Mouse (Mus musculus) lung, adult 2 months (tissue): ENCODE measurements around the gene Mdga1. TPM values are rescaled to one million over a fixed set of nuclear protein-coding genes. Genes with fewer than 3 reads are reported as not detected.

Experiments
- DNase-seq: peaks from one replicate; pipeline ENCODE4 v3.0.0; 2022
- H3K4me1 ChIP-seq: fragments of 200-500 bp; 2 replicates; pipeline ENCODE4 v1.6.1; 2011; ENCODE audit warnings: low read length; ENCODE audit not compliant: control insufficient read depth, insufficient read depth
- H3K4me3 ChIP-seq: fragments of 200-500 bp; replicated peaks from 2 replicates; pipeline ENCODE3; 2011; ENCODE audit warnings: low read depth, mild to moderate bottlenecking, control low read depth, low read length; ENCODE audit errors: extremely low read depth
- CTCF ChIP-seq: fragments of 200-500 bp; IDR thresholded peaks from 2 replicates; pipeline ENCODE4 v1.5.1; 2011; ENCODE audit warnings: mild to moderate bottlenecking, low read length, control low read depth; ENCODE audit not compliant: insufficient read depth
- POLR2A ChIP-seq: fragments of 200-500 bp; IDR thresholded peaks from 2 replicates; pipeline ENCODE4 v1.6.1; 2011; ENCODE audit warnings: low read depth, mild to moderate bottlenecking, control low read depth, low read length, borderline replicate concordance; ENCODE audit errors: extremely low read depth
- whole genome bisulfite sequencing: fragments of 180-500 bp; shearing (Covaris S2); methylation state at CpG from one replicate; pipeline ENCODE4 v1.1.7; 2018; 5-methylcytosine and 5-hydroxymethylcytosine counted together
- polyA plus RNA-seq: library from polyadenylated mRNA; depleted of rRNA; stranded (reverse); fragments of >200 nt; gene quantifications from 2 replicates; pipeline ENCODE4 v1.2.3, GENCODE M21; 2012

Gene Mdga1
- polyA plus RNA-seq, 1 experiment: 4.4 TPM

DNA sequence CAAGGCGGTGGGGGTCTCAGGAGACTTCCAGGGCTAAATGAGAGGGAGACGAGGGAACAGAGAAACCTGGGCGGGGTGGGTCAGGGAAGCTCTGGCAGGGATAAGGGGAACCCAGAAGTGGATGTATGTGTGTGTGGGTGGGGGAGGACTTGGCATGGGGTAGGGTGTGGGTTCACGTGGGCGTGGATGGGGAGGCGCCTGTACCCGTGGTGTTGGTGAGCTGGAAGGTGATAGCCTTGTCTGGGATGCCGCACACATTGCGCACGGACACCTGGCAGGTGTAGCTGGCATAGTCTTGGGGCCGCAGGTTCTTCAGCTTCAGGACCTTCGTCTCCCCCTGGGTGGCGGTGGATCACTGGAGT lies 120.5 kb downstream of the Mdga1 start:
- no peak overlapping the region for H3K4me3 ChIP-seq
- WGBS: 76% methylated on average over 13 of the region's 13 CpGs
- TF ChIP-seq POLR2A: no peak
- TF ChIP-seq CTCF: no peak
- DNase-seq: no peak
- H3K4me1 ChIP-seq: no peaks in the 10 kb centered on the region

- peak; percentile 72 for DNase-seq
- 38% methylated on average over 17 of the region's 17 CpGs for WGBS
- Histone ChIP-seq H3K4me1 (no peaks in the 10 kb centered on the region), H3K4me3 (no peak overlapping the region)
- TF ChIP-seq POLR2A (no peak), CTCF (peak; percentile 79)
Observed at GRCm38 (mm10) chr17:29848793-29849435, 121.0 kb downstream of the Mdga1 start.

- no peak for TF ChIP-seq CTCF
- no peak for TF ChIP-seq POLR2A
- WGBS: 50% methylated on average over 8 of the region's 8 CpGs
- H3K4me3 ChIP-seq: no peak overlapping the region
- H3K4me1 ChIP-seq: no peaks in the 10 kb centered on the region
- no peak for DNase-seq
Observed at GRCm38 (mm10) chr17:29847291-29847690, 122.6 kb downstream of the Mdga1 start.

DNA sequence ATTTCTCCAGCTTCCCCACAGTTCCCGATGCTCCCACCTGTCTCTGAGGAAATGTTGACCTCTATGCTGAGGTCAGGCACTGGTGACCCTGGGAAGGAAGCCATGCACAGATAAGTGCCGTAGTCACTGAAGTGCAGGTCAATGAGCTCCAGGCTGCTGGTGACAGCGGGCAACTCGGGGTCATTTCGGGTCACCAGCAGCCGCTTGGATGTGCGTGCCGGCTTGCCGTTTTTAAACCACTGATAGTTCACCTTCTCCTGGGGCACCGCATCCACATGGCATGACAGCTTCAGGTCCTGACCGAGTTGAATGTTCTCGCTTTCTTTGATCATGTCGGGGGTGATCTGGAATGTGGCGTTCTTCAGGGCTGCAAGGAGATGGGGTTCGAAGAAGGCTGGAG lies 123.6 kb downstream of the Mdga1 start:
- no peaks in the 10 kb centered on the region for H3K4me1 ChIP-seq
- WGBS: 55% methylated on average over 15 of the region's 15 CpGs
- TF ChIP-seq CTCF: no peak
- TF ChIP-seq POLR2A: no peak
- DNase-seq: no peak
- no peak overlapping the region for H3K4me3 ChIP-seq

DNA sequence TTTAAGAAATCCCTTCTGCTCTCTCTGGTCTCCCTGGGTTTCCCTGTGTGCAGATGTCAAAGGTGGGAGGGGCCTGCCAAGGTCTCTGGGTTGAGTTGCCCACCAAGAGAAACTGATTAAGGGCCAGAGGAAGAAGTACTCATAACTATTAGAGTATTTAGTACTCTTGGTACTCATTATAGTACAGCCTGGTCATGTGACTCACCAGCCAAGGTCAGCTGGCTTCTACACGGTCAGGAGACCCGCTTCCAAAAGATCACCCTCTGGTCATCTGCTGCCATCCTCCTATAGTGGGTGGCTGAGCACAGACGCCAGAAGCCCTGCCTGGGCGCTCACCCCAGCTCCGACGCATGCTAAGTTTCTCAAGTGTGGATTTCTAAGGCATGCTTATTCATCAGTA lies 124.9 kb downstream of the Mdga1 start:
- Histone ChIP-seq H3K4me1 (no peaks in the 10 kb centered on the region), H3K4me3 (no peak overlapping the region)
- no peak for TF ChIP-seq CTCF
- TF ChIP-seq POLR2A: no peak
- DNase-seq: no peak
- 83% methylated on average over 6 of the region's 6 CpGs for WGBS

GRCm38 (mm10) chr17:29843419-29844162 lies 126.3 kb downstream of the Mdga1 start:
- DNase-seq: no peak
- TF ChIP-seq CTCF (no peak), POLR2A (no peak)
- H3K4me3 ChIP-seq: no peak overlapping the region
- no peaks in the 10 kb centered on the region for H3K4me1 ChIP-seq
- 87% methylated on average over 7 of the region's 7 CpGs for WGBS

DNA sequence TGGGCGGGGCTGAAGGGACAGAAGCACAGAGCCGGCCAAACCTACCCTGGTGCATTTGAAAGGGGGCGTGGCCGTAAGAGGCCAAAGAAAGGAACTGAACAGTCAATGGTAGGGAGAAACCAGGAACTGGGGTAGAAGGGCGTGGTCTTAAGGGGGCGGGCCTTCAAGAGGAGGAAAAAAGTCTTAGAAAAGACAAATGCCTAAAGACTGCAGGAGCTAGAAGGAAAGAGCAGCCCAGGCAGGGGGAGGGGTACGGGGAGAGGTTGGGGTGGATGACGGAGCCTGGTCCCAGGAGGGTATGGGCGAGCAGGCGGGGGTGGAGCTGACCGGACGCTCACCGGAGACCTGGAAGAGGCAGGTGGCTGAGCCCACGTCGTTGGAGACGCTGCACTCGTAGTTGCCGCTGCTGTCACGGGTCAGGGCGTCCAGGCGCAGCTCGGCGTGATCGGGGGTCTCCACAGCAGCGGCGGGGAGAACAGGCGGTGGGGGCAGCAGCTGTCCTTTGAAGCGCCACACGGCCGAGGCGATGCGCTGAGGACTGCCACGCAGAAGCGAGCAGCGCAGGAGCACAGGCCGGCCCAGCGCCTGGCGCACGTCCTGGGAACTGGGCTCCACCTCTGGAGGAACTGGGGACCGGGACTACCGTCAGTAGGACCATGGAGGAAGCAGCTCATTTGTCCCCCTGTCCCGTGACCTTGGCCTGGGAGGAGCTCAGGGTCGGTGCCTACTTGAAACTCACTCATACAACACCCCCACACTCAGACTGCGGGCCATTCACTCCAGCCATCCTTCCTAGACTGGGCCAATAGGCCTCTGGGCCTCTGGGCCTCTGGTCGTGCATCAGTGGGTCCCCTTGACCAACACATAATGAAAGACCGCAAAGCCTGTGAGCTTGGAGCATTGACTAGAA lies 127.9 kb downstream of the Mdga1 start:
- TF ChIP-seq POLR2A: no peak
- no peak for TF ChIP-seq CTCF
- no peaks in the 10 kb centered on the region for H3K4me1 ChIP-seq
- peak overlapping the region; percentile 45 for H3K4me3 ChIP-seq
- 6% methylated on average over 46 of the region's 46 CpGs for WGBS
- DNase-seq: peak; percentile 41

DNA sequence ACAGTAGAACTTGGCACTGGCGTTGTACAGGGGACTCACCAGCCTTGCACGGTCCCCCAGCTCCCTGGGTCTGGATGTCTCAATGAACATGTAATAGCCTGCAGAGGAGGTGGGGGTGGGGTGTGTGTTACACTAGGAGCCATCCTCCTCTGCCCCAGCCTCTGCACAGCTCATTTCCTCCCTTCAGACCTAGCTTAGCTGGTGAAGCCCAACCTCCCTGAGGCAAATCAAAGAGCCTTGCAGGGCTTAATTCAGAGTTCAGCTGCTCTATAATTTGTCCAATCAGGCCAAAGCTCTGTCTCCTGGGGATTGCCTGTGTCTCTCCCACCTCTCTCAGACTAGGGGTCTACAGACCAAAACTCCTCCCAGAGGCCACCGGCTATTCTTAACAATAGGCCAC lies 131.9 kb downstream of the Mdga1 start:
- Histone ChIP-seq H3K4me1 (no peaks in the 10 kb centered on the region), H3K4me3 (no peak overlapping the region)
- TF ChIP-seq POLR2A: no peak
- TF ChIP-seq CTCF: no peak
- WGBS: 47% methylated on average over 3 of the region's 3 CpGs
- no peak for DNase-seq

GRCm38 (mm10) chr17:29837441-29837840 lies 132.4 kb downstream of the Mdga1 start:
- DNase-seq: no peak
- 58% methylated on average over 8 of the region's 8 CpGs for WGBS
- no peaks in the 10 kb centered on the region for H3K4me1 ChIP-seq
- TF ChIP-seq CTCF (no peak), POLR2A (no peak)
- H3K4me3 ChIP-seq: no peak overlapping the region

DNA sequence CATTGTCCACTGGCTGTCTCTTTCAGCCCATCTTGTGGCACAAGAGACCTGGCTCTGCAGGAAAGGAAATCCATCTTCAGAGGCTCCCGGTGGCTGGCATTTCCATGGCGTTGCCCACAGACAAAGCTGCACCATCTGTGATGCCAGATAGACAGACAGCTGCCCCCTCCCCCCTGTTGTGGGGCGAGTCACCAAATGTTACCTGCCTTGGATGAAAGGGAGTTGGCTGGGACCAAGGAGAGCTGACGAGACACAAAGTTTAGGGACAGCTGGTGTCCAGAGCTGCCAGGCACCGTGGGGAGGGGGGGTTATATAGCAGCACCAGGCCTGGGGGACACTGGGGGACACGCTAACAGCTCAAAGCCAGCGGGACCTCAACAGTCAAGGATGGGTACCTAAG lies 135.1 kb downstream of the Mdga1 start:
- DNase-seq: no peak
- WGBS: 66% methylated on average over 7 of the region's 7 CpGs
- H3K4me3 ChIP-seq: no peak overlapping the region
- TF ChIP-seq POLR2A (no peak), CTCF (no peak)
- no peaks in the 10 kb centered on the region for H3K4me1 ChIP-seq

- WGBS: 82% methylated on average over 9 of the region's 9 CpGs
Observed at GRCm38 (mm10) chr17:29834333-29834732, 135.6 kb downstream of the Mdga1 start.

More at GRCm38 (mm10) chr17:29834333-29834732, 135.6 kb downstream of the Mdga1 start:
- TF ChIP-seq CTCF (no peak), POLR2A (no peak)
- H3K4me3 ChIP-seq: no peak overlapping the region
- no peak for DNase-seq
- no peaks in the 10 kb centered on the region for H3K4me1 ChIP-seq
